Mouse (Mus musculus): ENCODE measurements around the gene 2210010C04Rik. TPM values are rescaled to one million over a fixed set of nuclear protein-coding genes. Genes with fewer than 3 reads are reported as not detected.
"Not testable (repeated sequence)": the region's sequence is repeated elsewhere in the genome, so short reads cannot be mapped to it uniquely, and the experiment has no call there.

2210010C04Rik gene
- polyA plus RNA-seq, 1 experiment = not detected

DNA sequence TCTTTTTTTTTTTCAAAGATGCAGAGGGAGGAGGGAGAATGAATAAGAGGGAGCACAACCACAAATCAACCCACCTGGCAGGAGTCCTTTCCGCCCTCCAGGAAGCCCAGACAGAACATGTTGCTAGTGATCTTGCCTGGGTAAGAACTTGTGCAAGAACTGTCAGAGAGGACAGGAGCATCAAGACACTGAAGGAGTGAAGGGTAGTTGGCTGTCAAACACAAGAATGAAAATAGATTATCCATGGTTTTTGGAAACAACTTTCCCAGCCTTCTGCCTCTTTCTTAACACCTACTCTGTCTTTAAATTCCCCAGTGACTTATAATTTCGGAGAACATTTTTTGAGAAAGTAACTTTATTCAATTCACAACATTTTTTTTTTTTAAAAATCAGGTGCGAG is 3.1 kb downstream of the 2210010C04Rik start:
- WGBS = 86% methylated on average over 3 of the region's 3 CpGs
- no peaks in the 10 kb centered on the region for H3K4me1 ChIP-seq (ENCODE audit: control insufficient read depth, insufficient read depth, low read length)
- H3K27ac ChIP-seq (ENCODE audit: insufficient read depth, low read depth, low read length) = no peak overlapping the region
- TF ChIP-seq CTCF (IDR thresholded peaks at IDR 0.05; ENCODE audit: insufficient read depth, low read depth, low read length) (no peak), POLR2A (IDR thresholded peaks at IDR 0.05; ENCODE audit: insufficient read depth, low read depth, low read length) (no peak)
- H3K4me3 ChIP-seq (ENCODE audit: insufficient read depth, low read depth, low read length) = no peak overlapping the region

- 0 out of 2 replicates have a peak, but pooled peaks cover 2% of the 10 kb centered on the region for H3K4me1 ChIP-seq (ENCODE audit: control insufficient read depth, insufficient read depth, low read length)
- H3K4me3 ChIP-seq (ENCODE audit: insufficient read depth, low read depth, low read length) = no peak overlapping the region
- WGBS = 92% methylated on average over 3 of the region's 3 CpGs
- TF ChIP-seq CTCF (IDR thresholded peaks at IDR 0.05; ENCODE audit: insufficient read depth, low read depth, low read length) (no peak), POLR2A (IDR thresholded peaks at IDR 0.05; ENCODE audit: insufficient read depth, low read depth, low read length) (no peak)
- no peak overlapping the region for H3K27ac ChIP-seq (ENCODE audit: insufficient read depth, low read depth, low read length)
These were observed 4.5 kb downstream of the 2210010C04Rik start for GRCm38 (mm10) chr6:41030821-41031220.

GRCm38 (mm10) chr6:41027053-41027452 is 8.3 kb downstream of the 2210010C04Rik start:
- H3K4me1 ChIP-seq (ENCODE audit: control insufficient read depth, insufficient read depth, low read length) = 0 out of 2 replicates have a peak, but pooled peaks cover 2% of the 10 kb centered on the region
- no peak overlapping the region for H3K27ac ChIP-seq (ENCODE audit: insufficient read depth, low read depth, low read length)
- 16% methylated on average over 2 of the region's 2 CpGs for WGBS
- H3K4me3 ChIP-seq (ENCODE audit: insufficient read depth, low read depth, low read length) = no peak overlapping the region
- TF ChIP-seq CTCF (IDR thresholded peaks at IDR 0.05; ENCODE audit: insufficient read depth, low read depth, low read length) (no peak), POLR2A (IDR thresholded peaks at IDR 0.05; ENCODE audit: insufficient read depth, low read depth, low read length) (no peak)

DNA sequence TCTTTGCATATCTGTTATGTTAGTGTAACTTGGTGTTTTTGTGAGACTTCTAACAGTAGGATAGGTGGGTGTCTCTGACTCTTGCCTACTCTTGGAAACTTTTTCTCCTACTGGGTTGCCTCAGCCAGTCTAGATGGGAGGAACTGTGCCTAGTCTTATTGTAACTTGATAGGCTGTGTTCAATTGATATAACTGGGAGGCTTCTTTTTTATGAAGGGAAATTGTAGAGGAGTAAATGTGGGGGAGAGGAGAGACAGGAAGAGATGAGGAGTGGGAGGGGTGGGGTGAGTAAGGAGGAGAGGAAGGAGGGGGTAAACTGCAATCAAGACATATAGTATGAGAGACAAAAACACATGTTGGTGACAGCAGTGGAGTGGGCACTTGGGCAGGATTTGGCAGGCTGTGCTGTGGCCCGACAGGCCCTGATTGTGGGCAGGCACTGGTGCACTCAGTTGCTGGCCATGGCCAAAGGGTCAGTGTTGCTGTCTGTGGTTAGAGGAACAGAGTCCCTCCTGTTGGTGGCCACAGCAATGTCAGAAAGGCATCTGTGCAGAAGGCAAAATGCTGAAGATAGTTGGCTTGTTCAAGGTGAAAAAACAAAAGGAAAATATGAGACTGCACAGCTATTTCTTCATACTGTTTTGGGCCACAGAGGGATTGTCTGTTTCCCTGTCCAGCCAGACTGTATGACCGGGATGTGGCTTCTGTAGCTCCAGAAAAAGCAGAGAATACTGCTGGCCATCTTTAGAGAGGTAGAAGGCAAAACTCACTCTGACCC is 9.2 kb downstream of the 2210010C04Rik start:
- Histone ChIP-seq H3K4me3 (ENCODE audit: insufficient read depth, low read depth, low read length) (no peak overlapping the region), H3K4me1 (ENCODE audit: control insufficient read depth, insufficient read depth, low read length) (0 out of 2 replicates have a peak, but pooled peaks cover 2% of the 10 kb centered on the region), H3K27ac (ENCODE audit: insufficient read depth, low read depth, low read length) (no peak overlapping the region)
- WGBS = 61% methylated on average over 2 of the region's 2 CpGs
- no peak for TF ChIP-seq CTCF (IDR thresholded peaks at IDR 0.05; ENCODE audit: insufficient read depth, low read depth, low read length)
- TF ChIP-seq POLR2A (IDR thresholded peaks at IDR 0.05; ENCODE audit: insufficient read depth, low read depth, low read length) = no peak

GRCm38 (mm10) chr6:41019140-41019539 is 16.2 kb downstream of the 2210010C04Rik start:
- H3K4me1 ChIP-seq (ENCODE audit: control insufficient read depth, insufficient read depth, low read length) = no peaks in the 10 kb centered on the region
- TF ChIP-seq CTCF (IDR thresholded peaks at IDR 0.05; ENCODE audit: insufficient read depth, low read depth, low read length) (no peak), POLR2A (IDR thresholded peaks at IDR 0.05; ENCODE audit: insufficient read depth, low read depth, low read length) (no peak)
- 86% methylated on average over 2 of the region's 2 CpGs for WGBS
- H3K27ac ChIP-seq (ENCODE audit: insufficient read depth, low read depth, low read length) = no peak overlapping the region
- no peak overlapping the region for H3K4me3 ChIP-seq (ENCODE audit: insufficient read depth, low read depth, low read length)

DNA sequence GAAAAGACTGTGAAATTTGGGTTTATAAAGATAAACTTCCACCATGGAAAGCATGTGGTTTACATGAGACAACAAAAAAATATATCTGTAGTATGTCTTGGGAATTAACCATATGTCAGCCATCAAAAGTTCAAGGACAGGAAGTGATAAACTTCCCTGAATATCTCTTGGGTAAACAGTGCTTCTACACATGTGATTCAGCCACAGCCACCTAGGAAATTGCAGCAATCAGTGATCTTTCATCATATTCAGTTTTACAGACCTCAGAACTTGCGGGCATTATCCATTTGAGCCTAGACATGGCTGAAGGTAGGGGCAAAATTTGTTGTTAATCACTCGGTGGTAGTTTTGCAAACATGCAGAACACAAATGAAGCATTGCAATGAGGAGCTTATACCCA is 16.7 kb downstream of the 2210010C04Rik start:
- WGBS = 85% methylated on average over 2 of the region's 2 CpGs
- H3K4me1 ChIP-seq (ENCODE audit: control insufficient read depth, insufficient read depth, low read length) = no peaks in the 10 kb centered on the region
- no peak overlapping the region for H3K4me3 ChIP-seq (ENCODE audit: insufficient read depth, low read depth, low read length)
- no peak for TF ChIP-seq POLR2A (IDR thresholded peaks at IDR 0.05; ENCODE audit: insufficient read depth, low read depth, low read length)
- no peak for TF ChIP-seq CTCF (IDR thresholded peaks at IDR 0.05; ENCODE audit: insufficient read depth, low read depth, low read length)
- H3K27ac ChIP-seq (ENCODE audit: insufficient read depth, low read depth, low read length) = no peak overlapping the region

DNA sequence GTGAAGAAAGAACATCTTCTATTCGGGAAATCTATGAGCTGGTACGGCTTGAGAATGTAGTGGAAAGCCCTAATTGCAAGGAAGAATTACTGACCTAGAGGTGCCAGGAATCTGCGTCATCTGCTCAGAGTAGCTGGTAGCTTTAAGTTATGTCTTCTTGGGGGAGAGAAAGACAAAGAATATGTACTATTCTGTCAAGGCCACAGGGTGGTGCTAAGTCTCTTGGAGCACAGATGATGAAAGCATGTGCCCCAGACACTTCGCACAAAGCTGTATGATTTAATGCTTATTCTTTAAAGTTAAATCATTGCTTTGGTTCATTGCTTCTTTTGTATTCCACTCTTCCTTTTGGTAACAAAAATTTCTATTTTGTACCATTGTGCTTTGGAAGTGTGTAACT is 20.2 kb downstream of the 2210010C04Rik start:
- H3K4me3 ChIP-seq (ENCODE audit: insufficient read depth, low read depth, low read length) = no peak overlapping the region
- 63% methylated on average over 4 of the region's 4 CpGs for WGBS
- H3K27ac ChIP-seq (ENCODE audit: insufficient read depth, low read depth, low read length) = no peak overlapping the region
- TF ChIP-seq POLR2A (IDR thresholded peaks at IDR 0.05; ENCODE audit: insufficient read depth, low read depth, low read length) (no peak), CTCF (IDR thresholded peaks at IDR 0.05; ENCODE audit: insufficient read depth, low read depth, low read length) (no peak)
- H3K4me1 ChIP-seq (ENCODE audit: control insufficient read depth, insufficient read depth, low read length) = no peaks in the 10 kb centered on the region

- H3K27ac ChIP-seq (ENCODE audit: insufficient read depth, low read depth, low read length); H3K4me1 ChIP-seq (ENCODE audit: control insufficient read depth, insufficient read depth, low read length); H3K4me3 ChIP-seq (ENCODE audit: insufficient read depth, low read depth, low read length): not testable (repeated sequence)
These were observed 35.9 kb downstream of the 2210010C04Rik start, which contains the start of gene Gm2663 for GRCm38 (mm10) chr6:40999379-40999778. TSS of gene Gm2663 (minus strand) at chr6:40999479.

Other genes starting within 250 kb of the 2210010C04Rik start
- gene Moxd2, start 148.0 kb downstream of the 2210010C04Rik start, polyA plus RNA-seq (2012; ENCODE audit: insufficient read depth, insufficient read length, low replicate concordance, missing spikeins) = not detected in 2 replicates
- gene Prss58, start 135.1 kb downstream of the 2210010C04Rik start, polyA plus RNA-seq (2012; ENCODE audit: insufficient read depth, insufficient read length, low replicate concordance, missing spikeins) = not detected in 2 replicates
- gene 1700074P13Rik, start 95.0 kb downstream of the 2210010C04Rik start, polyA plus RNA-seq (2012; ENCODE audit: insufficient read depth, insufficient read length, low replicate concordance, missing spikeins) = not detected in 2 replicates
- gene Gm4744, start 83.6 kb downstream of the 2210010C04Rik start, polyA plus RNA-seq (2012; ENCODE audit: insufficient read depth, insufficient read length, low replicate concordance, missing spikeins) = not detected in 2 replicates
- gene 1810009J06Rik, start 70.8 kb downstream of the 2210010C04Rik start, polyA plus RNA-seq (2012; ENCODE audit: insufficient read depth, insufficient read length, low replicate concordance, missing spikeins) = not detected in 2 replicates
- not detected in 2 replicates for gene Gm2663, start 36.0 kb downstream of the 2210010C04Rik start, polyA plus RNA-seq (2012; ENCODE audit: insufficient read depth, insufficient read length, low replicate concordance, missing spikeins)

Measured in olfactory bulb, adult 2 months (tissue).